Mouse (Mus musculus) MEL (cell line): Measurements from ENCODE around the gene Btnl2. TPM values are rescaled to one million over a fixed set of nuclear protein-coding genes. Genes with fewer than 3 reads are reported as not detected.

Experiments
- DNase-seq: peaks from one replicate; pipeline ENCODE4 v3.0.0; 2011; ENCODE audit warnings: low read depth, low spot score
- H3K27ac ChIP-seq: 2 replicates; pipeline ENCODE4 v1.5.1; 2012; ENCODE audit warnings: low read depth, mild to moderate bottlenecking, control low read depth, low read length, moderate library complexity; ENCODE audit not compliant: control insufficient read depth
- H3K27me3 ChIP-seq, 2 experiments: fragments of 150-350 bp in 1 of 2; sonication (generic) in 1 of 2; 2 replicates each; pipeline ENCODE4 v1.6.1; 2012; ENCODE audit warnings: low read length in 2 of 2, mild to moderate bottlenecking in 2 of 2, improper control_type of control experiment in 1 of 2, moderate library complexity in 1 of 2; ENCODE audit not compliant: insufficient read depth in 2 of 2, control insufficient read depth in 1 of 2
- H3K36me3 ChIP-seq, 2 experiments: 2 replicates each; pipeline ENCODE4 v1.6.1; 2012 to 2014; ENCODE audit warnings: low read length in 2 of 2, improper control_type of control experiment in 1 of 2, inconsistent platforms in 1 of 2, mild to moderate bottlenecking in 1 of 2; ENCODE audit not compliant: insufficient read depth in 2 of 2, control insufficient read depth in 1 of 2
- H3K4me1 ChIP-seq, 2 experiments: fragments of 150-350 bp in 1 of 2; sonication (generic) in 1 of 2; 2 replicates each; pipeline ENCODE4 v1.6.1; 2012; ENCODE audit warnings: low read length in 2 of 2, improper control_type of control experiment in 1 of 2, mild to moderate bottlenecking in 1 of 2; ENCODE audit not compliant: insufficient read depth in 2 of 2, control insufficient read depth in 1 of 2
- H3K4me3 ChIP-seq, 2 experiments: fragments of 150-350 bp in 1 of 2; sonication (generic) in 1 of 2; 2 replicates each; pipeline ENCODE4 v1.5.1; 2012; ENCODE audit warnings: low read depth in 2 of 2, low read length in 2 of 2, mild to moderate bottlenecking in 2 of 2, moderate library complexity in 2 of 2, control low read depth in 1 of 2, improper control_type of control experiment in 1 of 2; ENCODE audit not compliant: control insufficient read depth in 1 of 2, insufficient read depth in 1 of 2
- H3K79me2 ChIP-seq: 2 replicates; pipeline ENCODE4 v1.6.1; 2012; ENCODE audit warnings: mild to moderate bottlenecking, low read length, moderate library complexity; ENCODE audit not compliant: control insufficient read depth, poor library complexity, insufficient read depth
- H3K9ac ChIP-seq: 2 replicates; pipeline ENCODE4 v1.6.1; 2012; ENCODE audit warnings: low read depth, mild to moderate bottlenecking, control low read depth, low read length, moderate library complexity; ENCODE audit not compliant: control insufficient read depth, poor library complexity, severe bottlenecking
- H3K9me3 ChIP-seq: fragments of 150-350 bp; sonication (generic); replicated peaks from 2 replicates; pipeline ENCODE4 v1.6.1; 2012; ENCODE audit warnings: mild to moderate bottlenecking, low read length, improper control_type of control experiment, moderate library complexity; ENCODE audit not compliant: insufficient read depth
- BHLHE40 ChIP-seq: IDR thresholded peaks from 2 replicates; pipeline ENCODE4 v1.6.1; 2012; ENCODE audit warnings: low read depth, mild to moderate bottlenecking, inconsistent platforms, low read length, improper control_type of control experiment, borderline replicate concordance
- CHD2 ChIP-seq: IDR thresholded peaks from 2 replicates; pipeline ENCODE4 v1.6.1; 2011; ENCODE audit warnings: low read length, improper control_type of control experiment
- CTCF ChIP-seq, 3 experiments: IDR thresholded peaks in 2 of 3; conservative IDR thresholded peaks in 1 of 3; 2 replicates each; pipeline ENCODE4 v1.5.1; 2011 to 2012; ENCODE audit warnings: low read length in 3 of 3, low read depth in 2 of 3, mild to moderate bottlenecking in 2 of 3, improper control_type of control experiment in 1 of 3, inconsistent platforms in 1 of 3, mixed read lengths in 1 of 3, moderate library complexity in 1 of 3; ENCODE audit not compliant: control insufficient read depth in 1 of 3, insufficient read depth in 1 of 3, poor library complexity in 1 of 3, severe bottlenecking in 1 of 3
- ETS1 ChIP-seq: IDR thresholded peaks from 2 replicates; pipeline ENCODE4 v1.6.1; 2012; ENCODE audit warnings: low read depth, mild to moderate bottlenecking, inconsistent platforms, low read length, improper control_type of control experiment, moderate library complexity
- GABPA ChIP-seq: IDR thresholded peaks from 2 replicates; pipeline ENCODE4 v1.6.1; 2012; ENCODE audit warnings: low read depth, mild to moderate bottlenecking, inconsistent platforms, low read length, improper control_type of control experiment, moderate library complexity
- GATA1 ChIP-seq: IDR thresholded peaks from 2 replicates; pipeline ENCODE4 v1.6.1; 2011; ENCODE audit warnings: low read depth, low read length, improper control_type of control experiment
- JUND ChIP-seq: IDR thresholded peaks from 2 replicates; pipeline ENCODE4 v1.6.1; 2011; ENCODE audit warnings: low read depth, mild to moderate bottlenecking, improper control_type of control experiment, low read length
- KAT2A ChIP-seq: conservative IDR thresholded peaks from 2 replicates; pipeline ENCODE4 v1.6.1; 2012; ENCODE audit warnings: low read depth, low read length, improper control_type of control experiment, inconsistent platforms
- MAZ ChIP-seq: IDR thresholded peaks from 2 replicates; pipeline ENCODE4 v1.6.1; 2012; ENCODE audit warnings: low read depth, mild to moderate bottlenecking, inconsistent platforms, low read length, improper control_type of control experiment
- MEF2A ChIP-seq: IDR thresholded peaks from 2 replicates; pipeline ENCODE4 v1.6.1; 2014; ENCODE audit warnings: low read depth, mild to moderate bottlenecking, inconsistent platforms, low read length, improper control_type of control experiment; ENCODE audit not compliant: poor library complexity, insufficient replicate concordance, severe bottlenecking; ENCODE audit errors: extremely low read depth
- MXI1 ChIP-seq: IDR thresholded peaks from 2 replicates; pipeline ENCODE4 v1.6.1; 2011; ENCODE audit warnings: mild to moderate bottlenecking, low read depth, low read length, improper control_type of control experiment
- MYB ChIP-seq: IDR thresholded peaks from 2 replicates; pipeline ENCODE4 v1.6.1; 2011; ENCODE audit warnings: mild to moderate bottlenecking, low read depth, low read length, improper control_type of control experiment
- MYC ChIP-seq: IDR thresholded peaks from 2 replicates; pipeline ENCODE4 v1.6.1; 2011; ENCODE audit warnings: low read depth, mild to moderate bottlenecking, low read length, improper control_type of control experiment, moderate library complexity
- NELFE ChIP-seq: IDR thresholded peaks from 2 replicates; pipeline ENCODE4 v1.6.1; 2011; ENCODE audit warnings: low read depth, low read length, improper control_type of control experiment
- POLR2AphosphoS2 ChIP-seq: IDR thresholded peaks from 2 replicates; pipeline ENCODE4 v1.6.1; 2011; ENCODE audit warnings: low read length, improper control_type of control experiment
- POLR2AphosphoS5 ChIP-seq: IDR thresholded peaks from 2 replicates; pipeline ENCODE4 v1.6.1; 2012; ENCODE audit warnings: low read depth, borderline replicate concordance, mild to moderate bottlenecking, inconsistent platforms, low read length, moderate library complexity, mixed read lengths
- RAD21 ChIP-seq: IDR thresholded peaks from 2 replicates; pipeline ENCODE4 v1.6.1; 2011; ENCODE audit warnings: mild to moderate bottlenecking, low read depth, low read length, improper control_type of control experiment
- SIN3A ChIP-seq: IDR thresholded peaks from 2 replicates; pipeline ENCODE4 v1.6.1; 2012; ENCODE audit warnings: low read length, improper control_type of control experiment, inconsistent platforms
- TAL1 ChIP-seq: IDR thresholded peaks from 2 replicates; pipeline ENCODE4 v1.6.1; 2012; ENCODE audit warnings: mild to moderate bottlenecking, inconsistent platforms, low read length, moderate library complexity, mixed read lengths
- TBP ChIP-seq: IDR thresholded peaks from 2 replicates; pipeline ENCODE4 v1.8.0; 2011; ENCODE audit warnings: low read depth, low read length, improper control_type of control experiment
- ZC3H11A ChIP-seq: IDR thresholded peaks from 2 replicates; pipeline ENCODE4 v1.6.1; 2012; ENCODE audit warnings: low read depth, mild to moderate bottlenecking, inconsistent platforms, low read length, improper control_type of control experiment
- ZMIZ1 ChIP-seq: IDR thresholded peaks from 2 replicates; pipeline ENCODE4 v1.6.1; 2012; ENCODE audit warnings: low read depth, mild to moderate bottlenecking, inconsistent platforms, low read length, improper control_type of control experiment, moderate library complexity
- polyA plus RNA-seq, 2 experiments: library from polyadenylated mRNA; stranded (reverse) in 1 of 2; unstranded in 1 of 2; fragments of >175 nt in 1 of 2; fragments of >200 nt in 1 of 2; gene quantifications; 2 replicates each; pipeline versions ENCODE4 v1.2.1 to v1.2.4; 2012; ENCODE audit warnings: low replicate concordance in 2 of 2, low read depth in 1 of 2; ENCODE audit not compliant: insufficient read length in 2 of 2, insufficient read depth in 1 of 2, missing spikeins in 1 of 2
- total RNA-seq: library from RNA; depleted of rRNA; stranded (reverse); fragments of 300-350 nt; gene quantifications from 2 replicates; pipeline ENCODE4 v1.2.3, GENCODE M21; 2012

Btnl2 gene
- total and polyA plus RNA-seq, 3 experiments, result not detected

DNA sequence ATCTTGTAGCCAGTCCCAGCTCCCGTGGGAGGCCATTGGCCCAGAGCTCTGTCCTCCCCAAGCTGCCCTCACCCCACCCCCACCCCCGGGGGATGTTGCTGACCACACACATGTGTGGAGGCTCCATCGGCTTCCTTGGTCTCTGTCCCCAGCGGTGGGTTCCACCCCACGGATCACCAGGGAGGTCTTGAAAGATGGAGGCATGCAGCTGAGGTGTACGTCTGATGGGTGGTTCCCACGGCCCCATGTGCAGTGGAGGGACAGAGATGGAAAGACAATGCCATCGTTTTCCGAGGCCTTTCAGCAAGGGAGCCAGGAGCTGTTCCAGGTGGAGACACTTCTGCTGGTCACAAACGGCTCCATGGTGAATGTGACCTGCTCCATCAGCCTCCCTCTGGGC, 10.4 kb downstream of the Btnl2 start:
- Histone ChIP-seq H3K27ac (no peak overlapping the region), H3K9me3 (no peaks in the 10 kb centered on the region), H3K4me3 (no peak overlapping the region), H3K79me2 (no peaks in the 10 kb centered on the region), H3K36me3 (no peaks in the 10 kb centered on the region), H3K9ac (no peak overlapping the region), H3K27me3 (peaks cover 0 to 1% of the 10 kb centered on the region in 2 experiments; a peak in 3 of 4 replicates), H3K4me1 (no peaks in the 10 kb centered on the region)
- TF ChIP-seq MYB (no peak), GATA1 (no peak), RAD21 (no peak)
- no peak for DNase-seq

DNA sequence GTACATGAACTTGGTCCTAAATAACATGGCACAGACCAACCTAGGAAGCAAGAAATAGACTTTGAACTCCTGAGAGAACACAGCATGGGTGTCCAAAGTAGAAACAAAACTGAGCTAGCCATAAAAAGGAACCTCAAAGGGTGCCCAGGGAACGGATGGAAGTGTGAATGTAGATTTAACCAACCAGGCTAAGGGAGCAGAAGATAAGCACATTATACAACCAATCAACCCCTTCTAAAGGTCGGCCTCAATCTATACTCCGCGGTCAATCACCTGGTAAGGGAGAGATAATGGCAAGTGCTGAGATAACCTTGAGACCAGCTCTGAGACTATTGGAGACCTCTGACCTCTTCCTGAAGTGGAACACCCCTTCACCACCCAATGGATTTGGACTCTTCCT, 15.9 kb downstream of the Btnl2 start:
- Histone ChIP-seq H3K79me2 (no peaks in the 10 kb centered on the region), H3K4me3 (no peak overlapping the region), H3K36me3 (no peaks in the 10 kb centered on the region), H3K9ac (no peak overlapping the region), H3K27ac (no peak overlapping the region), H3K27me3 (peaks cover 0 to 5% of the 10 kb centered on the region in 2 experiments; a peak in 2 of 4 replicates), H3K4me1 (no peaks in the 10 kb centered on the region), H3K9me3 (no peaks in the 10 kb centered on the region)
- no peak for TF ChIP-seq SIN3A
- no peak for TF ChIP-seq TBP
- TF ChIP-seq ZMIZ1, result no peak
- TF ChIP-seq TAL1, result no peak
- no peak for TF ChIP-seq RAD21
- no peak for TF ChIP-seq MXI1
- no peak for TF ChIP-seq ETS1
- TF ChIP-seq POLR2AphosphoS5, result no peak
- TF ChIP-seq MEF2A, result no peak
- no peak for TF ChIP-seq CTCF (IDR thresholded peaks at IDR 0.05 in 2 of 3, conservative IDR thresholded peaks at IDR 0.05 in 1 of 3; ENCODE audit: control insufficient read depth in 1 of 3, insufficient read depth in 1 of 3, low read depth in 2 of 3, low read length in 3 of 3, poor library complexity in 1 of 3, severe bottlenecking in 1 of 3)
- no peak for TF ChIP-seq MYC
- no peak for TF ChIP-seq ZC3H11A
- no peak for TF ChIP-seq GABPA
- no peak for TF ChIP-seq NELFE
- TF ChIP-seq MAZ, result no peak
- no peak for TF ChIP-seq JUND
- no peak for TF ChIP-seq CHD2
- TF ChIP-seq KAT2A, result no peak
- TF ChIP-seq POLR2AphosphoS2, result no peak
- TF ChIP-seq BHLHE40, result no peak
- DNase-seq, result no peak
